Mouse (Mus musculus): Measurements from ENCODE around the gene Slc25a5. TPM values are rescaled to one million over a fixed set of nuclear protein-coding genes. Genes with fewer than 3 reads are reported as not detected.

Gene Slc25a5
- polyA plus RNA-seq, 1 experiment from 2014 or later, result 1,561 TPM

GRCm38 (mm10) chrX:36841698-36842097, 46.2 kb downstream of the Slc25a5 start:
- ATAC-seq (replicated peaks; ENCODE audit: low FRiP score, low read depth), result no peak
- WGBS, result 74% methylated on average over 6 of the region's 6 CpGs

GRCm38 (mm10) chrX:36843346-36843990, 48.0 kb downstream of the Slc25a5 start:
- 65% methylated on average over 4 of the region's 4 CpGs for WGBS

More at GRCm38 (mm10) chrX:36841698-36842097, 46.2 kb downstream of the Slc25a5 start:
- no peak overlapping the region for H3K4me3 ChIP-seq (replicated peaks; ENCODE audit: low read depth, low read length)
- no peak overlapping the region for H3K9ac ChIP-seq (ENCODE audit: low read depth, low read length)
- H3K27ac ChIP-seq, result no peak overlapping the region
- H3K9me3 ChIP-seq (replicated peaks; ENCODE audit: low read length), result no peaks in the 10 kb centered on the region
- DNase-seq (ENCODE audit: low spot score), result no peak
- no peaks in the 10 kb centered on the region for H3K27me3 ChIP-seq (ENCODE audit: insufficient read depth, low read length)
- no peak overlapping the region for H3K4me2 ChIP-seq (ENCODE audit: low read length)
- H3K36me3 ChIP-seq (ENCODE audit: insufficient read depth, low read length), result no peaks in the 10 kb centered on the region
- H3K4me1 ChIP-seq (replicated peaks; ENCODE audit: insufficient read depth, low read length), result no peaks in the 10 kb centered on the region
- no peak for TF ChIP-seq CTCF (IDR thresholded peaks at IDR 0.05; ENCODE audit: low read depth)

GRCm38 (mm10) chrX:36847152-36847551, 51.7 kb downstream of the Slc25a5 start:
- TF ChIP-seq CTCF (IDR thresholded peaks at IDR 0.05; ENCODE audit: low read depth), result no peak
- H3K9ac ChIP-seq (ENCODE audit: low read depth, low read length), result no peak overlapping the region
- no peaks in the 10 kb centered on the region for H3K27me3 ChIP-seq (ENCODE audit: insufficient read depth, low read length)
- H3K27ac ChIP-seq, result no peak overlapping the region
- DNase-seq (ENCODE audit: low spot score) (no peak), ATAC-seq (replicated peaks; ENCODE audit: low FRiP score, low read depth) (no peak)
- no peak overlapping the region for H3K4me3 ChIP-seq (replicated peaks; ENCODE audit: low read depth, low read length)
- no peak overlapping the region for H3K4me2 ChIP-seq (ENCODE audit: low read length)
- 79% methylated on average over 1 of the region's 1 CpGs for WGBS
- no peaks in the 10 kb centered on the region for H3K4me1 ChIP-seq (replicated peaks; ENCODE audit: insufficient read depth, low read length)
- H3K36me3 ChIP-seq (ENCODE audit: insufficient read depth, low read length), result no peaks in the 10 kb centered on the region
- no peaks in the 10 kb centered on the region for H3K9me3 ChIP-seq (replicated peaks; ENCODE audit: low read length)

More at GRCm38 (mm10) chrX:36843346-36843990, 48.0 kb downstream of the Slc25a5 start:
- Histone ChIP-seq H3K4me2 (ENCODE audit: low read length) (no peak overlapping the region), H3K4me3 (replicated peaks; ENCODE audit: low read depth, low read length) (no peak overlapping the region), H3K36me3 (ENCODE audit: insufficient read depth, low read length) (no peaks in the 10 kb centered on the region), H3K27me3 (ENCODE audit: insufficient read depth, low read length) (no peaks in the 10 kb centered on the region), H3K4me1 (replicated peaks; ENCODE audit: insufficient read depth, low read length) (no peaks in the 10 kb centered on the region), H3K9ac (ENCODE audit: low read depth, low read length) (no peak overlapping the region), H3K9me3 (replicated peaks; ENCODE audit: low read length) (no peaks in the 10 kb centered on the region), H3K27ac (no peak overlapping the region)
- ATAC-seq (replicated peaks; ENCODE audit: low FRiP score, low read depth) (no peak), DNase-seq (ENCODE audit: low spot score) (no peak)
- TF ChIP-seq CTCF (IDR thresholded peaks at IDR 0.05; ENCODE audit: low read depth), result no peak

Other genes with a start within 250 kb of the Slc25a5 start
- 316 and 327 TPM in 2 replicates for gene Pgrmc1, start 197.4 kb upstream of the Slc25a5 start, polyA plus RNA-seq (2015; fragmentation: Nextera tagmentation; extraction: Ambion mirVana)
- gene Akap17b, start 150.3 kb upstream of the Slc25a5 start, polyA plus RNA-seq (2015; fragmentation: Nextera tagmentation; extraction: Ambion mirVana), result 2.8 and 3.5 TPM in 2 replicates
- gene Slc25a43, start 52.0 kb upstream of the Slc25a5 start, polyA plus RNA-seq (2015; fragmentation: Nextera tagmentation; extraction: Ambion mirVana), result 2.9 and 3.9 TPM in 2 replicates
- 157 and 163 TPM in 2 replicates for gene Ube2a, start 78.2 kb downstream of the Slc25a5 start, polyA plus RNA-seq (2015; fragmentation: Nextera tagmentation; extraction: Ambion mirVana)
- gene C330007P06Rik, start 78.5 kb downstream of the Slc25a5 start, polyA plus RNA-seq (2015; fragmentation: Nextera tagmentation; extraction: Ambion mirVana), result 22.5 and 26.4 TPM in 2 replicates
- gene Nkrf, start 107.2 kb downstream of the Slc25a5 start, polyA plus RNA-seq (2015; fragmentation: Nextera tagmentation; extraction: Ambion mirVana), result 1.4 and 1.6 TPM in 2 replicates
- 12.3 and 13.1 TPM in 2 replicates for gene Sept6, start 196.1 kb downstream of the Slc25a5 start, polyA plus RNA-seq (2015; fragmentation: Nextera tagmentation; extraction: Ambion mirVana)